Mouse (Mus musculus) thymus, adult 18-20 months (tissue): ENCODE results near the gene Rreb1.

Experiments used
- DNase-seq, 2 experiments: peaks; one replicate each; pipeline ENCODE4 v3.0.0; 2022; ENCODE audit warnings: mixed read lengths in 2 of 2

The Rreb1 gene

GRCm38 (mm10) chr13:37778147-37778593 is at the start of gene Rreb1:
Gene Rreb1 (plus strand): TSS chr13:37778400.
- peak; percentile 57 to 69 for DNase-seq

- DNase-seq, result no peak
Observed at GRCm38 (mm10) chr13:37728551-37728950, 49.6 kb upstream of the Rreb1 start.

DNA sequence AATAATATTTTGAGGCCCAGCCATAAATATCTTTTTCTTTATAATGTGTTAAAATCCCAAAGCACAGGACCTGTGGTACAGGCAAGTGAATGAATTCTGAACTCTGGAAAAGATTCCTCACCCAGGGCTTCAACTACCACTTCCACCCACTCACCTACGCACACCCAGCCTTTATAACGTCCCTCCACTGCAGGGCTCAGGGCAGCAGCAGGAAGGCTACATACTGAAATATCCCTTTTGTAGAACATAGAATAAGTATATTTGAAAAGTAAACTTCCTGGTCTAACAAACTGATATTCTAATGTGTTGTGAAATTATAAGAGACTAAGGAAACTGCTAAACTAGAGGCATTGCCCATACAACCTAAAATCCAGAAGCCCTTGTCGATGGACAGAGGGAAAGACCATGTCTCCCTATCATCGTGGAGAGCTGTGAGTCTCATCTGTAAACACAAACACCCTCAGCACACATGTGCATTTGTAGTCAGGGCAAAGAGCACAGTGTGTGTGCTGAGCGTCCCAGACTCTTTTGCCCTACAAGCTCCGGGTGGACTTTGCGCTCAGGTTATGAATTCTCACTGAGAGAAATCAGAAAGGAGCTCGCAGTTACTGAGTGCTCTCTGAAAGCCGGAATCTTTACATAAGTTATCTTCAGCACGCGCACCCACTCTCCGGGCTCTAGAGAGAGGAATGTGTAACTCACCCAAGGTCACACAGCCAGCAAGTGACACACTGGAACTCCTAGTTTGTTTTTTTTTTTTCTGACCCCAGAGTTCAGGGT is 46.1 kb upstream of the Rreb1 start:
- no peak for DNase-seq

DNA sequence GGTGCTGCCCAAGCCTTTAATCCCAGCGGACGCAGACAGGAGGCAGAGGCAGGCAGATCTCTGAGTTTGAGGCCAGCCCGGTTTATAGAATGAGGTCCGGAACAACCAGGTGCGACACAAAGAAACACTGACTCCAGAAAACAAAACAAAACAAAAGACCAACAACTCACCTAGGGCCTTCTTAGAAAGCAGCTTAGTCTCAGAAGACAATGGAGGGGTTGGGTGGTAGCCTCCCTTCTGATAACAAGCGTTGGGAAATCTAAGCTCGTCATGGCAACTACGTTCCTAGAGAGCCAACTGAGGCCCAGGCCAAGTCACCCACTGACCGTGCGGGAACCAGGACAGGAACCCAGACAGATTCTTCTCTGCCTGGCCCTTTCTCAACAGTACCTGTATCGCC is 43.7 kb upstream of the Rreb1 start:
- DNase-seq, result no peak

- no peak for DNase-seq
Observed at GRCm38 (mm10) chr13:37740111-37740510, 38.1 kb upstream of the Rreb1 start.

GRCm38 (mm10) chr13:37740752-37741151 is 37.4 kb upstream of the Rreb1 start:
- no peak for DNase-seq

DNA sequence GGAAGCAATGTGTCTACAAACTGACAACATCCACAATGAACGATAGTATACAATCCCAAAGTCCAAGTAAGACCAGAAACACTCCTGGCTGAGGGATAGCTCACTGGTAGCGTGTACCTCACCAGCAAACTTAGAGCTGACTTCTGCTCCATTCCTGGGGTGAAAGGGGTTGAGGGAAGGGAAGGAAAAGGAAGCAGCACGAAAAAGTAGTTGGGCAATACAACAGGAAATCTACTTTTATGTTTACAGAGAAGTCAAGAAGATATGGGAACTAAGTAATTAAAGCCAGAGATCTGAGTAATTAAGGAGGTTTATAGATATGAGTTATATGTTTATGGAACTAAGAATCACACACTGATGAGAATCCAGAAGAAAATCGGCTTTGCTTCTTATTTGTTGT is 36.0 kb upstream of the Rreb1 start:
- DNase-seq, result no peak

DNA sequence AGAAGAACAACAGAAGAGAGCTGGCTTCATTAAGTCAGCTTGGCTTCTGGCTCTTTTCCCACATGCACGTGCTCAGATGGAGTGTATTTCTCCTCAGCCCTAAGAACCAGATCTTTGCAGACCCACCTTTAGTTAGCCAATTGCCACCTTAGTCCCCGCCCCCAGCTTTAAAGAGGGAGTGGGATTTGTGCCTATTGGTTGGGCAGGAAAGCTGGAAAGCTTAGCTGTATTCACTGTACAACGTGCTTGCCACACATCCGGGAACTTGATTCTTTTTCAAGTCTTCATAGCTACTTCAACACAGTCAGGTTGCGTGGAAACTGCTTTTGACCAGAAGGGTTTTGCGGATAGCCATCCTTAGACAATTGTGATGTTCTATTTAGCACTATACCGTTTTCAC is 30.7 kb upstream of the Rreb1 start:
- DNase-seq, result no peak

DNA sequence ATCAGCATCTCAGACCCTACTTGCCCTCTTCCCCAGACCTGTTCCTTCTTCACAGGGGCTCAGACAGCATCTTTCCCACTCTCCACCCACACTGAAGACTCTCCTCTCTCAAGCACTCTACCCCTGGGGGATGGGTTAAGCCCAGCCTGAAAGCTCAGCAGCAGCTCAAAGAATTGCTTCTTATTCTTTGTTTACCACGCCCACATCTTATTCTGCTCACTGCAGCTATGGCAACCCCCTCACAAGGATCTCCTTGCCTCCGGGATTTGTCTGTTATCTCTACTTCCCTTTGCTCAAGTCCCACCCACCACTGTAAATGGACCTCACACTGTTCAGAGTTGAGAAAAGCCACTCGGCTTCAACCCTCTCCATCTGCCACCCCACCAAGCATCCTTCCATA is 28.7 kb upstream of the Rreb1 start:
- DNase-seq, result no peak

DNA sequence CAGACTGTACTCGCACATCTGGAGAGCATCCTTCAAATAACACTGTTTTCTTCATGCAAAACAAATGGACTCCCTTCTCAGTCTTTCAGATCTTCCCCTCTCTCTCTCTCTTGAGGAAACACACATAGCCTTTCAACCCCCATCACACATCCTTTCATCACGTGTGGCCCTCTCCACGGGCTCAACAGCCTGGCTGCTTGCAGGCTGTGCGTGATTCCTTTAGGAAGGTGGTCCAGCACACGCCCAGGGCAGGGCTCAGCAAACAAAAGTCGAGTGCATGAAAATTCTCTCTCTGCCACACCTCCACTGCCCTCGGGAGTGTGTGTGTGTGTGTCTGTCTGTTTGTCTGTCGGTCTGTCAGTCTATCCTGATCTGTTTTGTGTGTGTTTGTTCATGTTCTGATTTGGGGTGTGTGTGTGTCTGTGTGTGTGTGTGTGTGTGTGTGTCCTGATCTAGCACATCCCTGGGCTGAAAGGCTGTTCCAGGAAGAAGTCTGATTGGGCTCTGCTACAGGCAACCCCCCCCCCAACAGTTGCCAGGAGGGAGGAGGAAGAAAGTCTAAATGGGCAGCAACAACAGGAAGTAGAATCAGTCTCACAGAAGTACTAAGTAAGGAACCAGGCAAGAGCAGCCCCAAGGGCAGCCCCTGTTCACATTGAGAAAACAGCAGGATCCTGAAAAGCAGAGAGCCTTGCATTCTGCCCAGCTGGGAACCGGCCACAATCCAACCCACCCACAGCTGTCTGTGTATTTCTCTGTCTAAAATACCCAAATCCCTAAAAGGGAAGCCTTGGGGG is 26.8 kb upstream of the Rreb1 start:
- DNase-seq, result peak; percentile 32 to 63

GRCm38 (mm10) chr13:37759341-37760012 is 18.7 kb upstream of the Rreb1 start:
- DNase-seq, result no peak

- DNase-seq, result no peak
Observed at GRCm38 (mm10) chr13:37760013-37760342, 18.2 kb upstream of the Rreb1 start.

DNA sequence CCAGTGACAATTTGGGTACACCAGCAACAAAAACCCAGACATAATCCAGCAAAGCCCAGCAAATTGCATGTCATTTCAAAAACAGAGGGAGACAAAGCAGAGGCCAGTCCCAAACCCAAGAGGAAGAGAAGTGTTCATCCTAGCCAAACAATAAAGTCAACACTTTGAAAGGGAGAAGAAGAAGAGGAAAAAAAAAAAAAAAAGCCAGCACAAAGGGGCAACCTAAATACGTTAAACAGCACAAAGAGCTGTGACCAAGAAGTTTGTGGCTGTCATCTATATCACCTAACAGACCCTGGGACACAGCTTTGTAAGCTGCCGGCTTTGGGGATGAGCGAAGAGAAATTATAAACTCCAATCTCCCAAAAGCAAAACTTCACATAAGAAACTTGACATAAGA is 17.8 kb upstream of the Rreb1 start:
- DNase-seq, result no peak

GRCm38 (mm10) chr13:37760957-37761941 is 17.0 kb upstream of the Rreb1 start:
- no peak for DNase-seq

GRCm38 (mm10) chr13:37763800-37764407 is 14.3 kb upstream of the Rreb1 start:
- no peak for DNase-seq

- no peak for DNase-seq
Observed at GRCm38 (mm10) chr13:37769777-37770176, 8.4 kb upstream of the Rreb1 start.

DNA sequence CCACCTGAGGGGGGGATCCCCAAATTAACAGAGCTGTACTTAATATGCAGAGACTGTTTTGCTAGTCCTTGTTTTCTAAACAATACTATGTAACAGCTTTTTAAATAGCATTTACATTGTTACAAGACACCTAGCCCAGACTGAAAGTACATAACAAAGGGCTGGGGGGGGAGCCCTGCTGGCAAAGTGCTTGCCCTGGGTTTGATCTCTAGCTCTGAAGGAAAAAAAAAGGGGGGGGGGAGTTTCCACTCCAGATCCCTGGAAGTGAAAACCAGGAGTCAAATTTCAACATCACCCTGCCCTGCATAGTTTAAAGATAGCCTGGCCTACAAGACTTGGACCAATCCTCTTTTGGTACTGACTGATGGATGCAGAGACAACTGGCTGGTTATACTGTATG is 4.7 kb upstream of the Rreb1 start:
- no peak for DNase-seq

DNA sequence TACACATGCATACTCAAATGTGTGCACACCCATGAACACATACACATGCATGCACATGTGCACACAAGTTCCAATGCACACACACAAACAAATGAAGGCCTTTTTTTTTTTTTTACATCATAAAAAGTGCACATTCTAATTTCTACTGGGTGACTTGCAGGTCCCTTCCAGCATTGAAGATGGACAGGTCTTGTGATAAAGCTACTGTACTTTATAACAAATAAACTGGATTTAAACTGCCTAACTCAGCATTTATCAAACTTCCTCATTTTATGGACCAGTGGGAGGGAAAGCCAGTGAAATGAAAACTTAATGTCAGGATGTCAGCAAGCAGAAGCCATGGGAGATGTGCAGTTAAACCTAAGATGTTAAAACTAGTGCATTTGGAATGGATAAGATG is 1.5 kb upstream of the Rreb1 start:
- no peak for DNase-seq

DNA sequence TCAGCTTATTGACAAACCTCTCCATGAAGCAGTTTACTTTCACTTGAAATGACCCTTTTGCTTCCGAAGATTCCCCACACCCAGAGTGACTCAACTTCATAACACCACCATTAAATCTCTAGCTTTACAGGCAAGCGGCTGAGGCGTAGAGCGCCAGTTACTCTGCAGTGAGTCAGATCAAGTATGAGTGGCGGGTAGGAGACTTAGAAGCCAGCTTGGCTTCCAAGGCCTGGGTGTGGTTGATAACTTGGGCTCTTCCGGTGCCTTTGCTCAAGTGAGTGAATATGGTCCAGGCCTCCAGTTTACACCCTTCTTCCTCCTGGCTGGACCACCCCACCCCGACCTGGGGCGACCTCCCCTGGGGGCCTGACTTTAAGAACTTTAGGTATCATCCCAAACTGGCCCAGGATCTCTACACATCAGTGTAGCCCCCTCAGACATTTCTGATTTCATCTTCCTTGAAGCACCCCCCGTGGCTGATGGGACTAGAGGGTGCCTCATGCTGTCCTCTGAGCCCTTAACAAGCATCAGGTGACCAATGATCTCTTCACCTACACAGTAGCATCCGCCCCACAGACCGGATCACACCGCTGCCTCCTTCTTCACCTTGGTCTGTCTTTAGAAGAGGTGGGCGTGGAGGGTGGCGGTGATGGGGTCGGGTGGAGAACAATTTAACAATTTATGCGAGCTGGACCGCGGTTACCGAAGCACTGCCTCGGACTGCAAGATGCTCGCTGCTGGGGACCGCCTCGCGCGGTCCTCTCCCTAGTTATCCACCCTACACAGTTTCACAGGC is 651 bp upstream of the Rreb1 start:
- DNase-seq, result peak in 1 of 2 experiments; percentile 20

- DNase-seq, result peak; percentile 69 to 81
Observed at GRCm38 (mm10) chr13:37778594-37779231, 513 bp downstream of the Rreb1 start.

DNA sequence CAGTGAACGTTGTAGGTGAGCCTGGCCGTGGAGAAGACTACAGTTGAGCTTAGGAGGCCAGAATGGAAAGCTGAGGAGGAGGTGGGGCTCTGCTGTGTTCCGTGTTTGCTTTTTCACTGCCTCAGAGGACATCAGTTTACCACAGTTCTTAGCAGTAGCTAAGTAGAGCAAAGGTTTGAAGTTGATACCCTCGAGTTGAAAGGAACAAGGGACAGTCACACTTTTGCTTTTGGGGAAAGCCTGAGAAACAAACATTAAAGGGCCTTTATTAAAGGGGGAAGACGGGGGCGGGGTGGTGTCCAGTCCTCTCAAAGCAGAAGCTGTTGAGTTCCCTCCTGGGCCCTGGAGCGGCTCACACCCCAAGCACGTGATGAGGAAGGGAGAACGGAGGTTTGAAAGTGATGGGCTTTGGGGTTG is 1.1 kb downstream of the Rreb1 start:
- DNase-seq, result peak in 1 of 2 experiments; percentile 58
